Mouse (Mus musculus) megakaryocyte, embryonic 14.5 days (primary cell): ENCODE data around the gene Cit.

Experiments used
- FLI1 ChIP-seq: IDR thresholded peaks from 2 replicates; pipeline ENCODE4 v1.6.1; 2012; ENCODE audit warnings: low read length, inconsistent platforms, mixed read lengths
- GATA1 ChIP-seq: IDR thresholded peaks from 3 replicates; pipeline ENCODE4 v1.6.1; 2012; ENCODE audit warnings: mixed read lengths, low read length, inconsistent platforms, borderline replicate concordance

GRCm38 (mm10) chr5:115984392-115984791 is 139.3 kb downstream of the Cit start:
- TF ChIP-seq FLI1 (no peak), GATA1 (no peak)
